Mouse (Mus musculus) forebrain, embryonic 13.5 days (tissue): ENCODE results near the gene Gpr149. TPM values are rescaled to one million over a fixed set of nuclear protein-coding genes. Genes with fewer than 3 reads are reported as not detected.
A peak's percentile ranks its signal among the peaks of the same experiment; 100 is the strongest.

Experiments used
- ATAC-seq: fragments of 200-750 bp; cut with Nextera tagmentation; 2 replicates; pipeline ENCODE4 v1.8.0; 2017
- H3K27ac ChIP-seq: fragments of 300-500 bp; sonication (generic); 2 replicates; pipeline ENCODE4 v1.5.1; 2015; ENCODE audit warnings: inconsistent platforms, mild to moderate bottlenecking, moderate library complexity
- H3K27me3 ChIP-seq: fragments of 300-500 bp; sonication (generic); 2 replicates; pipeline ENCODE4 v1.6.1; 2015; ENCODE audit warnings: mild to moderate bottlenecking, inconsistent platforms
- H3K36me3 ChIP-seq: fragments of 300-500 bp; sonication (generic); 2 replicates; pipeline ENCODE4 v1.6.1; 2015; ENCODE audit warnings: mild to moderate bottlenecking, inconsistent platforms; ENCODE audit not compliant: poor library complexity, severe bottlenecking
- H3K4me1 ChIP-seq: fragments of 300-500 bp; sonication (generic); 2 replicates; pipeline ENCODE4 v1.6.1; 2015; ENCODE audit warnings: inconsistent platforms
- H3K4me2 ChIP-seq: fragments of 300-500 bp; sonication (generic); 2 replicates; pipeline ENCODE4 v1.6.1; 2015; ENCODE audit warnings: inconsistent platforms, mild to moderate bottlenecking, moderate library complexity
- H3K4me3 ChIP-seq: fragments of 300-500 bp; sonication (generic); 2 replicates; pipeline ENCODE4 v1.5.1; 2015; ENCODE audit warnings: mild to moderate bottlenecking, inconsistent platforms
- H3K9ac ChIP-seq: fragments of 300-500 bp; sonication (generic); 2 replicates; pipeline ENCODE4 v1.6.1; 2015; ENCODE audit warnings: mild to moderate bottlenecking, inconsistent platforms
- H3K9me3 ChIP-seq: fragments of 300-500 bp; sonication (generic); replicated peaks from 2 replicates; pipeline ENCODE4 v1.6.1; 2016; ENCODE audit warnings: inconsistent platforms
- WGBS: fragments of 180-500 bp; shearing (Covaris S2); methylation state at CpG from one replicate; pipeline ENCODE4 v1.1.7; 2015; 5-methylcytosine and 5-hydroxymethylcytosine counted together
- polyA plus RNA-seq: library from polyadenylated mRNA; unstranded; fragments of >200 nt; fragmentation: Nextera tagmentation; extraction: Ambion mirVana; gene quantifications from 2 replicates; pipeline ENCODE4 v1.2.1, GENCODE M21; 2015

Gene Gpr149
- polyA plus RNA-seq, 1 experiment from 2014 or later = 2.3 TPM

DNA sequence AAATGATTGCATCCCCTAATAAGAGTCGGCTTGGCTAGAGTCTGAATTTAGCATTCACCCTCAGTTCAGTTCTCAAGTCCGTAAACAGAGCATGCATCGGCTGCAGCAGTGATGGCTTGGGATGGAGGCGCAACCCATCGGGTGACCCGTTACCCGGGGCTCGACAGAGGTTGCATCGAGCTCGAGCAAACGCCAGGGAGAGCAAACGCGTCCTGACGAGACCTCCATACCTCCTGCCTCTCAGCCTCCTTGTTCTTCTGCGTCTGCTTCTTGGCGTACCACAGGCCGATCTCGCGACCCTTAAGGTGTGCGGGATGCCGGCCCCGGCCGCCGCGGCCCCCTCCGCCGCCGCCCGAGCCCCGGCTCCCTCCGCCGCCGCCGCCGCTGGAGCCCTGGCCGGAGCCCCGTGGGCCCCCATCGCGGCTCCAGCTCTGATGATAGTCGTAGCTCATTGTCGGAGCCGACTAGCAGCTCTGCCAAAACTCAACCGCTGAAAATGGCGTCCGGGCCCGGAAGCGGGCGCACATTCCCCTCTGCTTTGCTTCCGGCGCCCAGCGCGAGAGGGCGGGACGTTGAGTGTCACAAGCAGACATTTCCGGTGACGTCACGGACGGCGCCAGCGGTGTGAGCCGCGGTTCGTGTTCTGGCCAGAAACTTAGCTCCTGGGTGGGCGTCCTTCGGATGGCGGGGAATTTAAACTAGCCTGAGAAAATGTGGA is 98.3 kb downstream of the Gpr149 start, which contains the start of gene Dhx36:
TSS of gene Dhx36 (minus strand) at position 517 of the 718 bp plus-strand sequence.
- under 1% methylated on average over 51 of the region's 66 CpGs for WGBS
- peak within 1 kb of the TSS; percentile 91 for H3K9ac ChIP-seq
- peak within 1 kb of the TSS; percentile 97 for H3K27ac ChIP-seq
- H3K27me3 ChIP-seq = peaks cover 3% of the 10 kb centered on the region; the same call in 1 of the 2 replicates
- H3K4me1 ChIP-seq = peaks cover 16% of the 10 kb centered on the region
- H3K4me3 ChIP-seq = peak within 1 kb of the TSS; percentile 89
- peak within 1 kb of the TSS; percentile 72 for H3K4me2 ChIP-seq
- H3K36me3 ChIP-seq = no peaks in the 10 kb centered on the region
- H3K9me3 ChIP-seq = no peaks in the 10 kb centered on the region
- ATAC-seq = peak; percentile 99

GRCm38 (mm10) chr3:62505166-62505900 is 99.6 kb downstream of the Gpr149 start:
- H3K36me3 ChIP-seq = peaks cover 12% of the 10 kb centered on the region
- peak overlapping the region; percentile 89 for H3K4me3 ChIP-seq
- WGBS = 79% methylated on average over 5 of the region's 5 CpGs
- peak overlapping the region; percentile 72 for H3K4me2 ChIP-seq
- peak overlapping the region; percentile 91 for H3K9ac ChIP-seq
- peaks cover 3% of the 10 kb centered on the region; the same call in 1 of the 2 replicates for H3K27me3 ChIP-seq
- H3K27ac ChIP-seq = no peak overlapping the region
- H3K9me3 ChIP-seq = no peaks in the 10 kb centered on the region
- H3K4me1 ChIP-seq = peaks cover 16% of the 10 kb centered on the region
- no peak for ATAC-seq

- 67% methylated on average over 4 of the region's 4 CpGs for WGBS
- Histone ChIP-seq H3K27me3 (no peaks in the 10 kb centered on the region), H3K9me3 (no peaks in the 10 kb centered on the region), H3K4me2 (no peak overlapping the region), H3K9ac (no peak overlapping the region), H3K27ac (no peak overlapping the region), H3K4me1 (no peaks in the 10 kb centered on the region), H3K4me3 (no peak overlapping the region), H3K36me3 (peaks cover 50% of the 10 kb centered on the region)
- ATAC-seq = no peak
These were observed 105.6 kb downstream of the Gpr149 start for GRCm38 (mm10) chr3:62499327-62499726.

DNA sequence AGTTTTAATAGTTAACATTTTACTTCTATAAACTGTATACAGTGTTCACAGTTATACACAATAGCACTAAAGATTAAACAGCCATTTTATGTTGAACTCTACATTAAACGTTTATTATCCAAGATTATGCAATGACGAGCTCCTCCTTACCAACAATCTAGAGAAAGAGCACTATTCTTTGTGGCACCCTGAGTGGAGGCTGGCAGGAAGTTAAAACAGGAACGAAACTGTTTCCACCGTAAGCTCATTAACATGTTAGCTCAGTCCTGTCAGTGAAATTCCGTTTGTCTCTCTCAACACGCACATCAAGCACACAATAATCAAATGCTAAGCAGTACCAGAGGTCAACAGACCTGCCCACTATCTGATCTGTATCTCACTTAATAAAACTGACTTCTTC is 112.4 kb downstream of the Gpr149 start:
- no peak overlapping the region for H3K4me3 ChIP-seq
- WGBS = 86% methylated on average over 6 of the region's 6 CpGs
- no peaks in the 10 kb centered on the region for H3K4me1 ChIP-seq
- H3K27me3 ChIP-seq = no peaks in the 10 kb centered on the region
- no peak overlapping the region for H3K27ac ChIP-seq
- no peak overlapping the region for H3K9ac ChIP-seq
- no peaks in the 10 kb centered on the region for H3K9me3 ChIP-seq
- H3K36me3 ChIP-seq = peaks cover 65% of the 10 kb centered on the region
- no peak for ATAC-seq
- no peak overlapping the region for H3K4me2 ChIP-seq

GRCm38 (mm10) chr3:62484340-62484739 is 120.6 kb downstream of the Gpr149 start:
- no peak for ATAC-seq
- H3K36me3 ChIP-seq = peaks cover 58% of the 10 kb centered on the region
- no peak overlapping the region for H3K27ac ChIP-seq
- H3K9ac ChIP-seq = no peak overlapping the region
- H3K27me3 ChIP-seq = no peaks in the 10 kb centered on the region
- no peak overlapping the region for H3K4me2 ChIP-seq
- no peaks in the 10 kb centered on the region for H3K9me3 ChIP-seq
- no peak overlapping the region for H3K4me3 ChIP-seq
- 94% methylated on average over 2 of the region's 2 CpGs for WGBS
- H3K4me1 ChIP-seq = no peaks in the 10 kb centered on the region

Other genes with a start within 250 kb of the Gpr149 start
- 46.1 and 47.1 TPM in 2 replicates for gene Dhx36, start 98.1 kb downstream of the Gpr149 start, polyA plus RNA-seq